1 mouse cellular context compared by ENCODE assay signal in genomic region chr16:35918721-35919543, GRCm38 (mm10).
TF ChIP-seq lines count a peak whose summit lies in the region.

No protein-coding gene starts in this region.

TF ChIP-seq in CH12.LX, 34 proteins besides CTCF, POLR2A, EP300 and RAD21:
- TF ChIP-seq ZNF384 (IDR thresholded peaks at IDR 0.05; ENCODE audit: low read depth, low read length) (no peak), SMC3 (IDR thresholded peaks at IDR 0.05; ENCODE audit: low read depth, low read length) (no peak), JUN (IDR thresholded peaks at IDR 0.05; ENCODE audit: insufficient read depth, low read depth, low read length) (no peak), TBP (conservative IDR thresholded peaks at IDR 0.05; ENCODE audit: low read depth, low read length) (0 out of 2 replicates have a peak, but pooled peaks have one; percentile 31), TCF12 (IDR thresholded peaks at IDR 0.05; ENCODE audit: low read depth, low read length) (no peak; the same call in 1 of the 2 replicates), JUND (conservative IDR thresholded peaks at IDR 0.05; ENCODE audit: low read depth, low read length) (0 out of 2 replicates have a peak, but pooled peaks have one; percentile 4), IRF4 (IDR thresholded peaks at IDR 0.05; ENCODE audit: low read depth, low read length) (peak; percentile 55; the same call in 1 of the 2 replicates), USF2 (conservative IDR thresholded peaks at IDR 0.05; ENCODE audit: low read depth, low read length) (no peak), MAFK (IDR thresholded peaks at IDR 0.05; ENCODE audit: insufficient replicate concordance, low read length) (no peak), CHD1 (IDR thresholded peaks at IDR 0.05; ENCODE audit: low read depth, low read length) (0 out of 2 replicates have a peak, but pooled peaks have one; percentile 58), USF1 (IDR thresholded peaks at IDR 0.05; ENCODE audit: low read depth, low read length) (no peak), NELFE (IDR thresholded peaks at IDR 0.05; ENCODE audit: low read depth, low read length) (no peak), UBTF (IDR thresholded peaks at IDR 0.05; ENCODE audit: low read depth, low read length) (no peak), SIN3A (IDR thresholded peaks at IDR 0.05; ENCODE audit: low read length) (no peak; the same call in 1 of the 2 replicates), POLR2AphosphoS2 (IDR thresholded peaks at IDR 0.05; ENCODE audit: low read depth, low read length) (no peak), MXI1 (IDR thresholded peaks at IDR 0.05; ENCODE audit: low read depth, low read length) (no peak; the same call in none of the 2 replicates), KAT2A (IDR thresholded peaks at IDR 0.05; ENCODE audit: insufficient replicate concordance, low read length) (no peak), E2F4 (IDR thresholded peaks at IDR 0.05; ENCODE audit: insufficient replicate concordance, low read depth, low read length) (no peak), MAZ (IDR thresholded peaks at IDR 0.05; ENCODE audit: low read depth, low read length) (no peak), CHD2 (IDR thresholded peaks at IDR 0.05; ENCODE audit: low read length) (0 out of 2 replicates have a peak, but pooled peaks have one; percentile 39), ZMIZ1 (IDR thresholded peaks at IDR 0.05; ENCODE audit: low read depth, low read length) (no peak), ETS1 (conservative IDR thresholded peaks at IDR 0.05; ENCODE audit: low read depth, low read length) (peak; percentile 43; the same call in 1 of the 2 replicates), ELF1 (IDR thresholded peaks at IDR 0.05; ENCODE audit: low read depth, low read length) (peak; percentile 50; the same call in 1 of the 2 replicates), MYC (IDR thresholded peaks at IDR 0.05; ENCODE audit: low read depth, low read length) (no peak), BHLHE40 (IDR thresholded peaks at IDR 0.05; ENCODE audit: low read depth, low read length) (no peak), HCFC1 (IDR thresholded peaks at IDR 0.05; ENCODE audit: low read depth, low read length) (peak; percentile 8; the same call in 1 of the 2 replicates), PAX5 (IDR thresholded peaks at IDR 0.05; ENCODE audit: low read length) (no peak)
